Mouse (Mus musculus) left cerebral cortex, adult 8-10 months (tissue): ENCODE measurements around the gene Fndc3b. TPM values are rescaled to one million over a fixed set of nuclear protein-coding genes. Genes with fewer than 3 reads are reported as not detected.
A peak's percentile ranks its signal among the peaks of the same experiment; 100 is the strongest.

Source experiments
- DNase-seq, 2 experiments: peaks; one replicate each; pipeline ENCODE4 v3.0.0; 2022; ENCODE audit warnings: low spot score in 2 of 2
- total RNA-seq, 4 experiments: library from RNA; stranded (reverse); gene quantifications; 2 replicates each; pipeline ENCODE4 v1.2.4; 2022

Gene Fndc3b
- total RNA-seq, 4 experiments from 2014 or later = 16.6 to 27.2 (median 26.0) TPM

GRCm38 (mm10) chr3:27561921-27562320, 149.2 kb downstream of the Fndc3b start:
- DNase-seq = no peak

GRCm38 (mm10) chr3:27559316-27559715, 151.8 kb downstream of the Fndc3b start:
- no peak for DNase-seq

- DNase-seq = no peak
Observed at GRCm38 (mm10) chr3:27557100-27558004, 153.8 kb downstream of the Fndc3b start.

GRCm38 (mm10) chr3:27555401-27555940, 155.6 kb downstream of the Fndc3b start:
- peak in 1 of 2 experiments; percentile 33 for DNase-seq

GRCm38 (mm10) chr3:27554325-27554724, 156.8 kb downstream of the Fndc3b start:
- DNase-seq = no peak

GRCm38 (mm10) chr3:27553781-27554180, 157.3 kb downstream of the Fndc3b start:
- DNase-seq = no peak

GRCm38 (mm10) chr3:27551005-27551404, 160.1 kb downstream of the Fndc3b start:
- DNase-seq = peak in 1 of 2 experiments; percentile 33

- no peak for DNase-seq
Observed at GRCm38 (mm10) chr3:27550409-27550808, 160.7 kb downstream of the Fndc3b start.

- DNase-seq = no peak
Observed at GRCm38 (mm10) chr3:27545651-27546050, 165.5 kb downstream of the Fndc3b start.

GRCm38 (mm10) chr3:27544061-27544460, 167.0 kb downstream of the Fndc3b start:
- no peak for DNase-seq

- no peak for DNase-seq
Observed at GRCm38 (mm10) chr3:27541841-27542240, 169.3 kb downstream of the Fndc3b start.

GRCm38 (mm10) chr3:27541181-27541580, 169.9 kb downstream of the Fndc3b start:
- no peak for DNase-seq

GRCm38 (mm10) chr3:27534208-27534607, 176.9 kb downstream of the Fndc3b start:
- no peak for DNase-seq

GRCm38 (mm10) chr3:27533721-27534120, 177.4 kb downstream of the Fndc3b start:
- DNase-seq = no peak

GRCm38 (mm10) chr3:27531993-27532392, 179.1 kb downstream of the Fndc3b start:
- no peak for DNase-seq

GRCm38 (mm10) chr3:27530370-27530769, 180.7 kb downstream of the Fndc3b start:
- DNase-seq = no peak

GRCm38 (mm10) chr3:27529221-27530051, 181.7 kb downstream of the Fndc3b start:
- DNase-seq = no peak

- DNase-seq = no peak
Observed at GRCm38 (mm10) chr3:27526991-27527390, 184.1 kb downstream of the Fndc3b start.

- no peak for DNase-seq
Observed at GRCm38 (mm10) chr3:27523176-27523936, 187.8 kb downstream of the Fndc3b start.

GRCm38 (mm10) chr3:27520391-27520790, 190.7 kb downstream of the Fndc3b start:
- no peak for DNase-seq

- DNase-seq = no peak
Observed at GRCm38 (mm10) chr3:27519481-27519880, 191.6 kb downstream of the Fndc3b start.
